13 mouse cellular contexts compared by ENCODE assay signal in the genomic region with DNA sequence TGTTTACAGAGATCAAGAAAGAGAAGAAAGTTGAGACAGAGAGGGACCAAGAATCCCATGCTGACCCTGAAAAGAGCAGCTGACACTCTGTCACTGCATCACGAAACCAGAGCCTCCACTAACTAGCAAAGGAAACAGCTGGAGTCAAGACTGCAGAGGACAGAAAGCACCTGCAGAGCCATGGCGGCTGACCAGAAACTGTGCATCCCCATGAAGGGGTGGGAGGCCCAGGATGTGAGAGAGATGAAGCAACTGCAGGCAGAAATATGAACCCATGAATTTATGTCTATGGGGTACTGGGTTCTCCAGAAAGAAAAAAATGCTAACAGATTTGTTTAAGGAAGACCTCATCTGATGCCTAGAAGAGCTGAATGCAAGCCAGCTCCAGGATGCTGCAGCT.
"Had no signal": no experiment of that assay in that cellular context is flagged by ENCODE, and none has a peak within 500 bp of the region (broad histone marks: within the 10 kb centered on the region; RNA-seq: fewer than 3 reads in every experiment).

No protein-coding gene starts in this region.

- H3K4me3 ChIP-seq: limb, embryonic 15.5 days; liver, embryonic 12.5 days; midbrain, embryonic 13.5 days; myocyte; neural tube, embryonic 15.5 days had no signal

- ATAC-seq: hindbrain, embryonic 16.5 days; inflammation-experienced regulatory T-cells, adult 6 months; liver, embryonic 12.5 days; midbrain, embryonic 13.5 days had no signal

- H3K36me3 ChIP-seq: limb, embryonic 15.5 days; liver, embryonic 12.5 days; midbrain, embryonic 13.5 days had no signal

- H3K4me1 ChIP-seq: limb, embryonic 15.5 days; liver, embryonic 12.5 days; neural tube, embryonic 15.5 days had no signal

- H3K27ac ChIP-seq: limb, embryonic 15.5 days; liver, embryonic 12.5 days; midbrain, embryonic 13.5 days; neural tube, embryonic 15.5 days had no signal

- DNase-seq: kidney, adult 11 months; kidney, postnatal 36 days; layer of hippocampus, adult 9-11 months; layer of hippocampus, postnatal 36 days; right cerebral cortex, adult 18-20 months; right cerebral cortex, postnatal 25 days had no signal

- H3K9me3 ChIP-seq: limb, embryonic 15.5 days; liver, embryonic 12.5 days; midbrain, embryonic 13.5 days; neural tube, embryonic 15.5 days had no signal

- H3K9ac ChIP-seq: limb, embryonic 15.5 days; liver, embryonic 12.5 days; midbrain, embryonic 13.5 days; neural tube, embryonic 15.5 days had no signal

- H3K27me3 ChIP-seq: limb, embryonic 15.5 days; liver, embryonic 12.5 days; neural tube, embryonic 15.5 days had no signal

- H3K4me2 ChIP-seq: limb, embryonic 15.5 days; liver, embryonic 12.5 days; midbrain, embryonic 13.5 days; neural tube, embryonic 15.5 days had no signal
